Mouse (Mus musculus): Measurements from ENCODE around the gene Ly6g6f.

- no peak for TF ChIP-seq CTCF (IDR thresholded peaks at IDR 0.05; ENCODE audit: low read depth, low read length)
- no peak for TF ChIP-seq TAL1 (conservative IDR thresholded peaks at IDR 0.05; ENCODE audit: low read depth, low read length)
Measured at GRCm38 (mm10) chr17:35060071-35060470, 25.3 kb downstream of the Ly6g6f start.

Data from G1E (cell line).